Comparison of ENCODE assay signal across 12 mouse cellular contexts in genomic region chr2:101289168-101289567, GRCm38 (mm10).
A peak's percentile ranks its signal among the peaks of the same experiment; 100 is the strongest.
DNase-seq lines count a peak whose midpoint lies in the region; ATAC-seq and TF ChIP-seq lines count a peak whose summit lies in the region.
"Had no signal": no experiment of that assay in that cellular context is flagged by ENCODE, and none has a peak within 500 bp of the region (broad histone marks: within the 10 kb centered on the region; RNA-seq: fewer than 3 reads in every experiment).

No protein-coding gene starts in this region.

- no peaks in the 10 kb centered on the region for H3K27me3 ChIP-seq in heart, adult 2 months (ENCODE audit: control insufficient read depth, insufficient read depth, low read length)
- no peaks in the 10 kb centered on the region for H3K27me3 ChIP-seq in heart, embryonic 10.5 days (ENCODE audit: insufficient read depth, poor library complexity, severe bottlenecking)
- no peaks in the 10 kb centered on the region for H3K27me3 ChIP-seq in midbrain, embryonic 14.5 days (ENCODE audit: control insufficient read depth, insufficient read depth, low read length)
- H3K27me3 ChIP-seq in midbrain, embryonic 15.5 days (replicated peaks): no peaks in the 10 kb centered on the region
- H3K27me3 ChIP-seq: embryonic facial prominence, embryonic 12.5 days had no signal

- no peaks in the 10 kb centered on the region for H3K79me2 ChIP-seq in heart, adult 2 months (replicated peaks; ENCODE audit: control insufficient read depth, insufficient read depth, low read length)

- no peaks in the 10 kb centered on the region for H3K9me3 ChIP-seq in heart, embryonic 10.5 days
- no peaks in the 10 kb centered on the region for H3K9me3 ChIP-seq in midbrain, embryonic 14.5 days (ENCODE audit: control insufficient read depth, low read length)
- H3K9me3 ChIP-seq in midbrain, embryonic 15.5 days: no peaks in the 10 kb centered on the region
- H3K9me3 ChIP-seq: embryonic facial prominence, embryonic 12.5 days had no signal

- DNase-seq in heart, adult 2 months: no peak
- no peak for DNase-seq in heart, embryonic 10.5 days (ENCODE audit: low spot score)
- DNase-seq in midbrain, embryonic 14.5 days: peak; percentile 60
- peak; percentile 42 for DNase-seq in embryo, embryonic 10 days (ENCODE audit: low spot score)
- DNase-seq in retina, postnatal 7 days (ENCODE audit: low read depth, low spot score): peak; percentile 13
- no peak for DNase-seq in spleen, adult 12 weeks (ENCODE audit: low spot score)
- no peak for DNase-seq in left cerebral cortex, adult 8-10 months (ENCODE audit: low spot score in 2 of 2)
- DNase-seq: heart, adult 11 months; right cerebral cortex, adult 18-20 months had no signal

- TF ChIP-seq EP300 in heart, adult 2 months (IDR thresholded peaks at IDR 0.05; ENCODE audit: insufficient read depth, low read depth, low read length): no peak

- no peaks in the 10 kb centered on the region for H3K36me3 ChIP-seq in heart, adult 2 months (ENCODE audit: control insufficient read depth, insufficient read depth, low read length)
- H3K36me3 ChIP-seq in heart, embryonic 10.5 days: no peaks in the 10 kb centered on the region
- no peaks in the 10 kb centered on the region for H3K36me3 ChIP-seq in midbrain, embryonic 14.5 days (ENCODE audit: control insufficient read depth, insufficient read depth, low read length)
- H3K36me3 ChIP-seq in midbrain, embryonic 15.5 days (replicated peaks): no peaks in the 10 kb centered on the region
- H3K36me3 ChIP-seq: embryonic facial prominence, embryonic 12.5 days had no signal

- intact Hi-C loops in heart, adult 2 months (cut with DNase I): no loop called here

- TF ChIP-seq POLR2A in heart, adult 2 months (IDR thresholded peaks at IDR 0.05; ENCODE audit: insufficient read depth, low read depth, low read length): no peak

- no peak overlapping the region for H3K27ac ChIP-seq in heart, adult 2 months
- H3K27ac ChIP-seq in heart, embryonic 10.5 days: no peak overlapping the region
- H3K27ac ChIP-seq in midbrain, embryonic 14.5 days (replicated peaks; ENCODE audit: low read depth, low read length): no peak overlapping the region
- no peak overlapping the region for H3K27ac ChIP-seq in midbrain, embryonic 15.5 days
- H3K27ac ChIP-seq: embryonic facial prominence, embryonic 12.5 days; macrophage had no signal

- no peak overlapping the region for H3K4me2 ChIP-seq in midbrain, embryonic 14.5 days (ENCODE audit: low read length)
- H3K4me2 ChIP-seq in midbrain, embryonic 15.5 days: no peak overlapping the region
- H3K4me2 ChIP-seq: embryonic facial prominence, embryonic 12.5 days had no signal

- peak; percentile 52 for TF ChIP-seq CTCF in heart, adult 2 months (IDR thresholded peaks at IDR 0.05)

- H3K4me1 ChIP-seq in heart, adult 2 months (ENCODE audit: control insufficient read depth, insufficient read depth, low read length): no peaks in the 10 kb centered on the region
- H3K4me1 ChIP-seq in heart, embryonic 10.5 days: no peaks in the 10 kb centered on the region
- H3K4me1 ChIP-seq in midbrain, embryonic 14.5 days (ENCODE audit: control insufficient read depth, insufficient read depth, low read length): no peaks in the 10 kb centered on the region
- H3K4me1 ChIP-seq in midbrain, embryonic 15.5 days: no peaks in the 10 kb centered on the region
- H3K4me1 ChIP-seq: embryonic facial prominence, embryonic 12.5 days had no signal

- 39% methylated on average over 2 of the region's 2 CpGs for WGBS in heart, adult 2 months
- 38% methylated on average over 2 of the region's 2 CpGs for WGBS in heart, embryonic 10.5 days
- WGBS in midbrain, embryonic 14.5 days: 36% methylated on average over 2 of the region's 2 CpGs
- WGBS in midbrain, embryonic 15.5 days: 33% methylated on average over 2 of the region's 2 CpGs

- peak; percentile 24; the same call in 1 of the 2 replicates for ATAC-seq in midbrain, embryonic 14.5 days (ENCODE audit: low FRiP score, low TSS enrichment)
- ATAC-seq in midbrain, embryonic 15.5 days (replicated peaks): no peak

- H3K9ac ChIP-seq in heart, adult 2 months (ENCODE audit: low read depth, low read length): no peak overlapping the region
- H3K9ac ChIP-seq in midbrain, embryonic 14.5 days (replicated peaks; ENCODE audit: low read length): no peak overlapping the region
- H3K9ac ChIP-seq in midbrain, embryonic 15.5 days: no peak overlapping the region
- H3K9ac ChIP-seq: embryonic facial prominence, embryonic 12.5 days had no signal

- no peak overlapping the region for H3K4me3 ChIP-seq in heart, adult 2 months
- H3K4me3 ChIP-seq in heart, embryonic 10.5 days: no peak overlapping the region
- H3K4me3 ChIP-seq in midbrain, embryonic 14.5 days (replicated peaks; ENCODE audit: low read depth, low read length): no peak overlapping the region
- H3K4me3 ChIP-seq in midbrain, embryonic 15.5 days: no peak overlapping the region
- H3K4me3 ChIP-seq: embryonic facial prominence, embryonic 12.5 days had no signal

Comparison
In these comparisons a context has a peak if more than half of its experiments do, and no peak if none do; other contexts are left out.
1. DNase-seq: peak in midbrain, embryonic 14.5 days (single experiment), embryo, embryonic 10 days (single experiment) and retina, postnatal 7 days (single experiment); none in heart, adult 2 months (0 of 2), heart, embryonic 10.5 days (single experiment), spleen, adult 12 weeks (single experiment) and left cerebral cortex, adult 8-10 months (0 of 2).